Mouse (Mus musculus) spleen, postnatal 4 days (tissue): ENCODE measurements at regions not wholly inside any gene's neighbourhood (a gene's known extent, or its start where the extent isn't known, plus 50 kb on each side); places are given as distances from the start of the nearest gene placed in this dataset.
"Not testable (repeated sequence)": the region's sequence is repeated elsewhere in the genome, so short reads cannot be mapped to it uniquely, and the experiment has no call there.

Experiments
- DNase-seq, 2 experiments: peaks; one replicate each; pipeline ENCODE4 v3.0.0; 2022; ENCODE audit warnings: low spot score in 2 of 2

DNA sequence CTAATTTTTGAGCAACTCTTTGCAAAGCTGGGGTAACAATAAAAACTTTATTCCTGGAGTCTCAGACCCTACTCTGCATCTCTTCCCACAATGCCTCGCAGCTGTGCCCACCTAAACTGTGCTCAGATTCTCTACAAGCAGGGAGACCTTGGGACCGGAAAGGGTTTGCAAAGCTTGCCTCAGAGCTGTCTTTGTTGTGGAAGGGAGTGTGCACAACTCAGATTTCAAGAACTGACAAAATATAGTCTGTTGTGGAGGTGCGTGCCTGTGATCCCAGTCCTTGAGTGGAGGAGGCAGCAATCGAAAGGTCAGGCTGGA, 530.2 kb downstream of the Pdcd6ip start:
- DNase-seq = no peak

DNA sequence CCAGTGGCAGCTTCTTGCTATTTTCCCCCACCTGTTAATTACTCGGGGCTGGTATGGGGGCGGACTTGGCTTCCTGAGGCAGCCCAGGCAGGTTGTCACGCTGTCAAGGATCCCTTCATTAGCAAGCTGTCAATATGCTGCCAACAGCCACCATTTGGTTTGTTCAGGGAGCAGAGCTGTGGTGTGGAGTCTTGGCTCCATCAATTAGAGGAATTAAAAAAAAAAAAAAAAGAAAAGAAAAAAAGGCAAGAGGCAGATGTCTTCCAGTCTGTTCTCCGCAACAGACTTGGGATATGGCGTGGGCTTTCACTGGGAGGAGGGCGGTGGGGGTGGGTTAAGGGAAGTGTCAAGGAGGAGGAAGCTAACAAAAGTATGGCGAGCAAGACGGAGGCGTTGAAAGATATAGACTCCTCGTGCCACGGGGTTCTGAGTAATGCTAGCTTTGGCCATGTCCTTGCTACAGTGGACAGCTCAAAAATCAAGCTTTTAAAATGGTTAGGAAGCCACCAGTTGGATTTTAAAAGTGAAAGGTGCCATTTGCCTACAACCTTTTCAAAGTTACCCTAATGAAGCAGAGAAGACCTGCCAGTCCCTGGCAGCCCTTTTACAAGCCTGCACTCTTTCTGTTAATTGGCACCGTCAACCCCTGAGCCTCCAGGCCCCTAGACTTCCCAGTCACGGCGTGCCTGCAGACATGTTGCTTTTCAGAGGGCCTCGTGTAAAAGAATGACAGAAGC, 530.7 kb downstream of the Pdcd6ip start:
- DNase-seq = no peak

DNA sequence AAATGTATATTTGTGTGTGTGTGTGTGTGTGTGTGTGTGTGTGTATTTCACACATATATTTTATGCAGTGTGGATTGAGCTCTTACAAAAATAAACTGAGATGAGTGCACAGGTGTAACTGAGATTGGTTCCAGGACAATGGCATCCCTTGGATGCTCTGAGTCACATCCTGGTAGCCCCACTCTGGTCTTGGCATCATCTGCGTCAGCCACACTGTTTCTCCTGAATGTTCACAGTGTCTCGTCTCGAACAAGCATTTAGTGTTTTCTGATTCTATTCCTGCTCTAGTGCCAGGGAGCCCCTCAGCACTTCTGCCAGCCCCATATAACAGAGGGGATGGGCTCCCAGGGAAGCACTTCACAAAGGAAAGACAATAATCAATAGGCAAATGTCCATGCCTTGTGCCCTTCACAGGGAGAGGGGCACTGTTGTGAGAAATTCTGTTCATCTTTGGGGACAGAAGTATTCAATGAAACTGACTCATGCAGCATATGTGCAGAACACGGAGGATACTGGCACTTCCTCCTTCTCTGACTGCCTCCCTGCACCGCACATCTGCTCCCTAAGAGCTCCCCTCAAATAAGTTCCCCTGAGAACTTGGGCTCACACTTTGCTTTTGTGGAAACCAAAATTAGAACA, 536.2 kb downstream of the Pdcd6ip start:
- no peak for DNase-seq

DNA sequence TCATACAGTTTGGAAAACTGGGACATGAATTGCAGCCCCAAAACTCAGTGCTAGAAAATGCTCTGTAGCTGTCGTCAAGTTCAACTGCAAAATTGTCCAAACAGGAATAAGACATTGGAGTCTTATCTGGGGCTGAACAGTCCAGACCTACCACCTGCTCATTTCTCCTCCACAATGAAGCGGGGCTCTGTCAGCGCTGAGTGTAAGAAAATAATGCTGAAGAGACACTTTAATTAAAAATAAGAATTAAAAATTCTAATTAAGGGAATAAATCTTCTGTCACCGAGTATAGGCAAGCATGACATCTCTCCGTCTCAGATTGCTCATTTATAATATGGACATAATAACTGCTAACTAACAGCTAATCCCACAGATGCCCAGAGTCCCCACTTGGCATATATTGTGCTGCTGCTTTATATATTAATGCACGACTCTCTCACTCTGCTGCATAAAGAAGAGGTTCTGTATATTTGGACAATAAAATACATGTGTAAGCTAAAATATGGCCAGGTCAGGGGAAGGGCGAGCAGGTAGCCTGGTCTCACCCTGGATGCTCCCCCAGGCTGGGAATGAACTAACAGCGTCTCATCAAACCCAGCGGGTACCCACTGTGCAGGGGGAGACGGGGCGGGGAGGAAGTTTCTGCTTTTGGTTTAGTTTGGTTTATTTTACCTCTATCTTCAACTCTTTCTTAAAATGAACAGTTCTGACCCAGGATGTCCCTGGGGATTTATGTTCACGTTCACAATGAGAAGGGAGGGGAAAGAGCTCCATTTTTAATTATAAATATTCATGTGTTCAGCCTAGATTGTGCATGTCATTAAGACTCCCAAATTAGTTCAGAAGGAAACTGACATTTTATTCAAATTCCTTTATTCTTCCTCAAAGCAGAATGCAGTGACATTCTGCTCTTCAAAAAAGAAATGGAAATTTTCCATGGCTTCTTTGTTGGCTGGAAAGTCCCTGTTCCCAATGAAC, 544.9 kb downstream of the Pdcd6ip start:
- no peak for DNase-seq

DNA sequence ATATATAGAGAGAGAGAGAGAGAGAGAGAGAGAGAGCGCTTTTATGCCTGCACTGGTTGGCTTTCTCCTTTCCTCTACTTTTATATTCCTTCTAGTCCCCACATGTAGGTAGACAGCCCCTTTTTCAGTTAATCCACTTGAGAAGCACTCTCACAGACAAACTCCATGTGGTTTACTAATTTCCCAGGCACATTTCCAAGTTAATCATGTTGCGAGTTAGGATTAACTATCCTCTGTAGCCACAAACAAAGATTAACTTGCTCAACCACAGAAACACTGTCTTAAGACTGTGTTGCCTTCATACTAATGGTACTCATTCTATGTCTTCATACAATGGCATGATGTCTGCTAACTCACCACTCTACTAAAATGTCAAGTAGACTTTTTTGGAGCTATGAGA, 548.0 kb downstream of the Pdcd6ip start:
- DNase-seq = no peak

DNA sequence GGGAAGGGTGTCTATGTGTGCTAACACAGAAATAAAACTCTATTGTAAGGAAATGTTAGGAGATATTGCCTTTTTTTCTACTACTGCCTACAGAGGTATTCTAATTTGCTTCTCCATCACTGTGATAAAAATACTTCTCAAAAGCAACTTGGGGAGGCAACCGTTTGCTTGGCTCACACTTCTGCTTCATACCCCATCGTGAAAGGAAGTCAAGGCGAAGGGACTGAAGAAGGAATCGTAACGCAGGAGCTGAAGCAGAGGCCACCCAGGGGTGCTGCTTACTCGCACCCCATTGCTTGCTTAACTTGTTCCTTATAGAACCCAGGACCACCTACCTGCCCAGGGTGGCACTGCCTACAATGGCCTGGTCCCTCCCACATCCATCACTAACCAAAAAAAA, 550.0 kb downstream of the Pdcd6ip start:
- DNase-seq = no peak

DNA sequence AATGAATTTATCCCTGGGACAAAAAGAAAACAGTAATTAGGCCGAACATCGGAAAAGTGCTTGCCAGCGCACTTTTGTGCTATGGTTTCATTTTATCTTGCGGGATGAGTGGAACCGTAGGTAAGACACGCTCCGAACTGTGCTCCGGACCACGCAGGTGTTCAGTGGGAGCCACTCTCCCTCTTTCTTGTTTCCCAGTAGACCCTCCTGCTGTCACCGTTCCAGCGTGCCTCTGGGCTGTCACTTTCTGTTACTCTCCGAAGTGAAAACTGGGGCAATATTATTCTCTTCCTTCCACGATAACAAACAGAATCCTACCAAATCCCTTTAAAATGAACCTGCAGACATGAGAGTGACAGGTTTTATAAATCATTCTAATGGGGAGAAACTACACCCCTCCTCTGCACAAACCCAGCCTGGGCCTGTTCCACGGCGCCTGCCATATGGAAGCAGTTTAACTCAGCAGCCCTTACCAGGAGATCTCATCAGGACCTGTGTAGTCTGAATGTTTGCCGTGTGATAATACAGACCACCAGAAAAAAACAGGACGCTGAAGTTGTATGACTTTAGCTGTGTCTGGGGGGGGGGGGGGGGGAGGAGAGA, 550.5 kb downstream of the Pdcd6ip start:
- DNase-seq = no peak

DNA sequence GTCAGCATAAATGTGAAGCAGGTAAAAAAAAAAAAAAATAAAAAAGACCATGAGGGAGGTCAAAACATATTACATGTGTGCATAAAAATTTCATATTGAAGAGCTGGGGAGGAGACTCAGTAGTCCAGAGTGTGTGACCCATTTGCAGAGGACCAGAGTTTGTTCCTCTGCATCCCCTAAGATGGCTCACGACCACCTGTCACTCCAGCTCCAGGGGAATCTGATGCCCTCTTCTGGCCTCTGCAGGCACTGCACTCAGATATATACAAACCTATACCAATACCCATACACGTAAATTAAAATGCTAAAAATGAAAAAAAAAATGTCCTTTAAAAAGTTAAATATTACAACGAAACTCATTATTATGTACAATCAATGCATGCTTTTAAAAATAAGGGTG, 551.4 kb downstream of the Pdcd6ip start:
- no peak for DNase-seq

DNA sequence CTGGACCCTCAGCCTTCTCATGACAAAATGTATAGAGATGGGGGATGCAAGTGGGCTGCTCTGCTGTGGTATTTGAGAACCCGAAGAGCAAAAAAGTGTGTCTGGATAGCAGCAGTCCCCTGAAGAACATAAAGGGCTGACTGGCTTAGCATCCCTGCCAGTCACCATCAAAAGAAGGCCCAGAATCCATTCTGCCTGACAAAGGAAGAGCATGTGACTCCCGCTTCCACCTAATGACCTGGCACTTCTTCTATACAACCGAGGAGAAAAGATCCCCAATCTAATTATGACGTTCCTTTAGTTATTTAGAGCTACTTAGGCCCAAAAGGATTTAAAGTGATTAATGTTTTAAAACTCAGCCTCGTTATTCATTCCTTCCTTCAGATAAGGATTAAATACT, 559.0 kb downstream of the Pdcd6ip start:
- no peak for DNase-seq

DNA sequence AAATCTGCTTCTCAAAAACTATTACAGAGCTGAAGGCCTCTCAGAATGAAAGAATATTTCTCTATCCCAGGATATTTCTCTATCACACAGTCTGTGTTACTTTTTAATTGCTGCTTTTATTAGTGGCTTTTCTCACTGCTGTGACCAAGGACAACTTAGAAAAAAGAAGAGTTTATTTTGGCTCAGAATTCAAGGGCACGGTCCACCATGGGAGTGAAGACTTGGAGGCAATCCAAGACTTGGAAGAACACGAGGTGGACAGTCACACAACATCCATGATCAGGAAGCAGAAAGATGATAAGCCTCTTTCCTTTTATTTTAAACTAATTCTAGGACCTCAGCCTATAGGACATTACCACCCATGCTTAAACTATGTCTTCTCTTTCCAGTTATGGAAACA, 561.5 kb downstream of the Pdcd6ip start:
- no peak for DNase-seq

DNA sequence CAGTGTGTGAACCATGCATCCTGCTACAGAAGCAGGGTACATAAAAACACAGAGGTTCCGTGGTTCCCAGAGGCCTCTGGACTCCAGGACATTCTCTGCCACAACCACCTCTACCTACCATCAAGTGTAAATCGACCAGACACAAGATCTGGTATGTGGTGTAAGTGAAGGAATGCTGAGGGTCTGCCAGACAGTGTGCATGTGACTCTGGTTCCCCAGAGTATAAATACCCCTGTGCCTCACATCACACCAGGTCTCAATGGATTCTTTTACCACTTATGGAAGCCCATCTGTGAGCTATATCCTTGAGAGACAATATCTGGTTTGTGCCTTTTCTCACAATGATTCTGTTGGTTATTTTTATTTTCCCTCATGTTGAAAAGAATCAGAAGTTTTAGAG, 563.0 kb downstream of the Pdcd6ip start:
- no peak for DNase-seq

DNA sequence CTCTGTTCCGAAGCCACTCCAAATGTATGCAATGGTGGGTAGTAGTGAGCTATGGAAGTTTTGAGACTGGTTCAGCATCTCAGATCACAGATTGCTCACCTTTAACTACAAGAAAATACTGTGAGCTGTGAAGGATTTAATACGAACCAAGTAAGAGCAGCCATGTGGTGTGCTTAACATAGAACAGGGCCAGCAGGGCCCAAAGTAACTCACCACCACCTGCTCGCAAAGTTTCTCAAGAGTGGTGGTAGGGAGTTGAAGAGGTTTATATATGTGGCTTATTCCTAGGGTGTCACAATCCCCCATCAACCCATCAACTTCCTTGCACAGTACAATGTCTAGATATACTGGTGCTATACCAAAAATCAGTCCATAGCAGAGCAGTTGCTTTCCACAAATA, 573.4 kb downstream of the Pdcd6ip start:
- no peak for DNase-seq

DNA sequence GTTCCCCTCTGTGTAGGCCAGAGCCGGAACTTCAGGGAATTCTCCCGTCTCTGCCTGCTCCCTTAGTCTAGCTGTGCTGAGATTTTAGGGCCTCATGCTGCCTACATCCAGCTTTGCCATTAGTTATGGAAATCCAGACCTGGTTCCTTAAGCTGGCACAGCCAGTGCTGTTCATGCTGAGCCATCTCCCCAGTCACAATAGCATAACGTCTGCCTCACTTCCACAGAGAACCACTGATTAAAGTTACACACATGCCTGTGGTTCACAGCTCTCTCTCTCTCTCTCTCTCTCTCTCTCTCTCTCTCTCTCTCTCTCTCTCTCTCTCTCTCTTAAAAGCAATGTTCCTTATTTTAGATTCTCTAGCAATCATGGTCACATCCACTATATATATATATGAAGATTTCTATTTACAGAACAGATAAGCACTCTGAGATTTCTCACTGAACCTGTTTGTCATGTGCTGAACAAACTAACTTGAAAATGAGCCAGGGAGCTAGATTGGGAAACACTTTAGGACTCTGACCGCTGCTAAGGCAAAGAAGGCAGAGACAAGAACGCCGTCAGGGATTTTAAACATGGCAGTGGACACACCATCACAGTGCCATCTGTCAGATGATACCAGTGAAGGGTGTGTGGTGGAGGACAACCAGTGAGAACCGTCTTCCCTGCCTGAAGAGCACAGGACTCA, 584.9 kb downstream of the Pdcd6ip start:
- DNase-seq = no peak

DNA sequence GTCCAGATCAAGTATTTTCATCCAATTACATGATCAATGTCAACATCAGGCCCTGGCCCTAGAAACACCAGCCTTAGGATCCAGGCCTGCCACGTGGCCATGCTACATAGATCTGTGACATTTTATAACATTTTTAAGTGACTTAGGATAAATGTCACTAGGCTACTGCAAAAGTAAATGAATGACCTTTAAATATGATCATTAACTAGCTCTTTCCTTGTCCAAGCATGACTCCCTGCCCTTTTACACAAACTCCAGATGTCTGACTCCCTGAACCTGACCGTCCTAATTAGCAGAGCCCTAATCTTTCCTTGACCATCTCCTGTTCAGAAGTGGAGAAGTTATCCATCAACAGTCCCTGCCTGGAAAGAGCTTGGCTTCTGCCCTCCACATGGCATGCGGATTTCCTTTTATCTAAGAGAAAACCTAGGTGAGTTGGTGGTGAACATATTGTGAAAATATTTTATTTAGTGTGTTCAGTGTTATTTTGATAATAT, 585.8 kb downstream of the Pdcd6ip start:
- no peak for DNase-seq

DNA sequence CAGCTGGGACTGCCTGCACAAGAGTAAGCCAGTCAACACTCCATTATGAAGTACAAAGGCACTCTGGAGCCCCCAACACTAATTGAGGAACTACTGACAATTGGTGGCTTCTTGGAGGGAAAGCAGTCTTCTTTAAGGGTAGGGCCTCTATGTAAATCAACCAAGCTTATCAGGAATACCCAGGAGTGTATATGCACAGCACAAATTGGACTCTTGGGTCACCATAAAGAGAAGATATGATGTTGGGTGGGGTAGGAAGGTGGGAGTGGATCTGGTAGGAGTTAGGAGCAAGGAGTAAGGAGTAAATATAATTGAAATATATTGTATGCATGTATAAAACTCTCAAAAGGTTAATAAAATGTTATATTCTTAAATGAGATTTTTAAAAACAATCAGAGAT, 587.7 kb downstream of the Pdcd6ip start:
- no peak for DNase-seq

DNA sequence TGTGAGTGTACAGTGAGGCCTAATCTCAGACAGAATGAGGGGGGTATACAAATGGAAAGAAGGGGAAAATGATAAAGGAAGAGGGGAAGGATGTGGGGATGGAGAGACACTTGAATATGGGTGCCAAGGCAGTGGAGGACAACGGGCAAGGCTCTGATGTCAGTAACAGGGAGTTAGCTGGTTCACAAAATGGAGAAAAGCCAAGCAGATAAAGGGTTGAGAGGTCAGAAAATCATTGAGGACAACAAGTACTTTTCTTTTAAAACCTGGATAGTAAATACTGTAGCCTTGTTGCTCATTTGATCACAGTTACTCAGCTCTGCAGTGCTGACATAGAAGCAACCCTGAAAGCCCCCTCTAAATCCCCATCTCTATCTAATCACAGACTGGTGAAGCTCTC, 588.3 kb downstream of the Pdcd6ip start:
- no peak for DNase-seq

DNA sequence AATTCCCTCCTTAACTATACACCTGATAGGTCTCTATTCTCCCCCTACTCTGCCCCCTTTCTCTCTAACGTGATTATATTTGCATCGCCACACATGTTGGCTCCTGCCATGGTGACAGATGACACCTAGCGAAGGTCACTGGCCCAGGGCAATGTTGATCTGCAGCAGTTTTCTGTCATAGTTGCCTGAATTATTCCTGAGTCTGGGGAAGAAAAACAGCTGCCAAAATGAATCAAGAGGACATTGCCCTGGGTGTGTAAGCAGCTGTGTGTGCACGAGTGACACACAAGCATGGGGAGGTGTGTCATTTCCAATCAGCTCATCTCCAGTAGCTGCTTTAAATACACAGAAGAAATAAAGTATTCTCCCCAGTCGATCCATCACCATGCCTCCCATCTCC, 592.5 kb downstream of the Pdcd6ip start:
- no peak for DNase-seq

DNA sequence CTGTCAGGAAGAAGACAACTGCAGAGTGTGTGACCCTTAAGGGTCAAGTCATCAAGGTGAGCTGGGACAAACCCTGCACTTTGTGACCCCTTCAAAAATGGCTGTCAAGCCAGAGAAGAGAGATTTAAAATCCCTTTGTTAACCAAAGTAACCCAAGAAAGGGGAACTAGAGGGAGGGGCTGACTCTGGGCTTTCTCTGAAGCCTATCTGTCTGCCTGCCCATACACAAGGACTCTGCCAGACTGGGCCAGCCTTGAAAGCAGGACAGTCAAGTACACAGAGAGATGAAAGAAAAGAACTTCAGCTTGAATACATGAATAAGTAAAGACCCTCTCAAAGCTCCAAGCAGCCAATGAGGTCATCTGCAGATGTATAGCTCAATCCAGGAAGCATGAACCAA, 595.3 kb downstream of the Pdcd6ip start:
- no peak for DNase-seq

DNA sequence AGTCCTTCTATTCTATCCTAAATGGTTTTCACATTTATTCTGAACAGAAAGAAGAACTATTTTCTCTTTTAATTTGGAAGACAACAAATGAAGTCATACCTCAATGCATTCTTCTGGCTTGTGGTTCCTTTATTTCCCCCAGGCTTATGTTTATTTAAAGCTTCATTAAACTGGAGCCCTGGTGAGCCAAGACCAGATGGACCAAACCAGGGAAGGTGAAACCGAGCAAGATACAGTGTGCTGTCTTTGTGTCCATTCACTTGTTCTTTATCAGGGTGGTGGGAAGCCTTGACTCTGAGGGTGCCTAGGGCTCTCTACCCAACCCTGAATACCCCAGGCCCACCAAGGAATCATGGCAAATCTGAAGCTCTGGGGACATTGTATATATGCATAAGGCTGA, 606.3 kb downstream of the Pdcd6ip start:
- DNase-seq = no peak

DNA sequence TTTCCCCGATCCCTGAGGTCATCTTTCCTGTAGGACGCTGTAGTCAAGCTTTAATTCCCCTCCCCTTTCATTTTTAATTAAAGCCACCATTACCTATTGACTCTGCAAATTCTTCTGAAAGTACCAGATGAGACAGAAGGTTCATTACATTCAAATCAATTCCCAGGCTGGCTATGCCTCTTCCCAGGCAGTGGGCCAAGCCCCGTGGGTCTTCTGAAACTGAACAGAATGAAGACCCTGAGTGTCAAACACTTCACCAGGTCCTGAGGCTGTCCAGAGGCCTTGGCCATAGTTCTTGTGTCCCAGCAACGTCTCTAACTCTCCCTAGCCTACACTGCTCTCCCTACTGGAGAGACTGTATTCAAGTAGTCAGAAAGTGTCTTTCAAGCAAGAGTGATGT, 607.4 kb downstream of the Pdcd6ip start:
- no peak for DNase-seq

DNA sequence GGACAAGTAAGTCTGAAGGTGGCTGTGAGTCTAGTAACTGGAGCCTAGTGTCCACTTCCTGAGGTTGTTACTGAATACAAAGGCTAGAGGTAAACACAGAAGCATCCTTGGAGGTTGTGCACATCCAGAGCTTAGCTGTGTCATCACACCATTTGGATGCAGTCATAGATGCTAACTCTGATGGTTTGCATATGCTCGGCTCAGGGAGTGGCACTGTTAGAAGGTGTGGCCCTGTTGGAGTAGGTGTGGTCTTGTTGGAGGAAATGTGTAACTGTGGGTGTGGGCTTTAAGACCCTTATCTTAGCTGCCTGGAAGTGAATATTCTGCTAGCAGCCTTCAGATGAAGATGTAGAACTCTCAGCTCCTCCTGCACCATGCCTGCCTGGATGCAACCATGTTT, 612.6 kb downstream of the Pdcd6ip start:
- not testable (repeated sequence) for DNase-seq
